Mouse (Mus musculus) heart, embryonic 12.5 days (tissue): ENCODE measurements around the gene Wtip. TPM values are rescaled to one million over a fixed set of nuclear protein-coding genes. Genes with fewer than 3 reads are reported as not detected.
"Not testable (repeated sequence)": the region's sequence is repeated elsewhere in the genome, so short reads cannot be mapped to it uniquely, and the experiment has no call there.

Source experiments
- ATAC-seq: fragments of 200-750 bp; cut with Nextera tagmentation; 2 replicates; pipeline ENCODE4 v1.8.0; 2017; ENCODE audit warnings: moderate TSS enrichment, moderate library complexity; ENCODE audit not compliant: insufficient number of reproducible peaks, low FRiP score
- H3K27ac ChIP-seq: fragments of 300-500 bp; sonication (generic); 2 replicates; pipeline ENCODE4 v1.5.1; 2016; ENCODE audit warnings: mild to moderate bottlenecking, moderate library complexity; ENCODE audit not compliant: poor library complexity, severe bottlenecking
- H3K27me3 ChIP-seq: fragments of 300-500 bp; sonication (generic); replicated peaks from 2 replicates; pipeline ENCODE4 v1.6.1; 2016; ENCODE audit warnings: mild to moderate bottlenecking, moderate library complexity
- H3K36me3 ChIP-seq: fragments of 300-500 bp; sonication (generic); 2 replicates; pipeline ENCODE4 v1.6.1; 2016; ENCODE audit warnings: mild to moderate bottlenecking, moderate library complexity
- H3K4me1 ChIP-seq: fragments of 300-500 bp; sonication (generic); replicated peaks from 2 replicates; pipeline ENCODE4 v1.6.1; 2016; ENCODE audit warnings: mild to moderate bottlenecking
- H3K4me2 ChIP-seq: fragments of 300-500 bp; sonication (generic); 2 replicates; pipeline ENCODE4 v1.6.1; 2016; ENCODE audit warnings: mild to moderate bottlenecking, moderate library complexity
- H3K4me3 ChIP-seq: fragments of 300-500 bp; sonication (generic); 2 replicates; pipeline ENCODE4 v1.5.1; 2016; ENCODE audit warnings: mild to moderate bottlenecking
- H3K9ac ChIP-seq: fragments of 300-500 bp; sonication (generic); 2 replicates; pipeline ENCODE4 v1.6.1; 2016; ENCODE audit warnings: mild to moderate bottlenecking, moderate library complexity
- H3K9me3 ChIP-seq: fragments of 300-500 bp; sonication (generic); replicated peaks from 2 replicates; pipeline ENCODE4 v1.6.1; 2016; ENCODE audit warnings: mild to moderate bottlenecking, moderate library complexity
- WGBS: fragments of 180-500 bp; shearing (Covaris S2); methylation state at CpG from one replicate; pipeline ENCODE4 v1.1.7; 2016; 5-methylcytosine and 5-hydroxymethylcytosine counted together
- polyA plus RNA-seq: library from polyadenylated mRNA; unstranded; fragments of >200 nt; fragmentation: Nextera tagmentation; extraction: Ambion mirVana; gene quantifications from 2 replicates; pipeline ENCODE4 v1.2.1, GENCODE M21; 2016

Wtip gene
- polyA plus RNA-seq: 4.5 and 5.9 TPM in 2 replicates

DNA sequence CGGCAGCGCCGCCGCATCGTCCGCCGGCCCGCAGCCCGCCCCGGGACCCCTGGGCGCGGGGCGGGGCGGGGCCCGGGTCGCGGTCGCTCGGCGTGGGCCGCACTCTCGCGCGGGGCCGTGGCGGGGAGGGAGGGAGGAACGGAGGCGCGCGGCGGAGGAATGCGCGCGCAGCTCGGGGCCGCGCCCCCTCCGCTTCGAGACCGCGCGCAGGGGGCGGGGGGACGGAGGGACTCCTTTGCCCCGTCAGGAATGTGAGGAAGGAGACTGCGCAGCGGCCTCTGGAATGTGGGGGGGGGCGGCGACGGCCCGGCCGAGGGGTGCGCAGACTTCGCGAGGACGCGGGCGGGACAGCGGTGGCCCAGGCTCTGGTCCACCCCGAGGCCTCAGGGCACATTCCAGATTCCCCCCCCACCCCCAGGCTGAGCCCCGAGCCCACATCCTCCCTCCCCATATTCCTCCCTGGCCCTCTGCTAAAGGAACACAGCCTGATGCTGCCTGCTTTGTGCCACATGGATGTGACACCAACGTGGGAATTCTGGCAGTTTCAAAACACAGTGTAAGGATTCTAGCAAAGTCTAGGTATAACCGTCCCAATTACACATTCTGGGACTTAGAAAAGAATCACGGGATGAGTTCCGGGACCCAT lies at the start of gene Wtip:
Gene Wtip (minus strand): TSS at position 152 of the 646 bp plus-strand sequence.
- H3K27me3 ChIP-seq: no peaks in the 10 kb centered on the region
- no peaks in the 10 kb centered on the region for H3K9me3 ChIP-seq
- H3K9ac ChIP-seq: peak within 1 kb of the TSS; percentile 97
- H3K36me3 ChIP-seq: no peaks in the 10 kb centered on the region; the same call in 1 of the 2 replicates
- WGBS: 12% methylated on average over 54 of the region's 65 CpGs
- peak within 1 kb of the TSS; percentile 74 for H3K4me2 ChIP-seq
- H3K27ac ChIP-seq: peak within 1 kb of the TSS; percentile 82
- peak; percentile 91 for ATAC-seq
- H3K4me3 ChIP-seq: peak within 1 kb of the TSS; percentile 90
- peaks cover 21% of the 10 kb centered on the region for H3K4me1 ChIP-seq

DNA sequence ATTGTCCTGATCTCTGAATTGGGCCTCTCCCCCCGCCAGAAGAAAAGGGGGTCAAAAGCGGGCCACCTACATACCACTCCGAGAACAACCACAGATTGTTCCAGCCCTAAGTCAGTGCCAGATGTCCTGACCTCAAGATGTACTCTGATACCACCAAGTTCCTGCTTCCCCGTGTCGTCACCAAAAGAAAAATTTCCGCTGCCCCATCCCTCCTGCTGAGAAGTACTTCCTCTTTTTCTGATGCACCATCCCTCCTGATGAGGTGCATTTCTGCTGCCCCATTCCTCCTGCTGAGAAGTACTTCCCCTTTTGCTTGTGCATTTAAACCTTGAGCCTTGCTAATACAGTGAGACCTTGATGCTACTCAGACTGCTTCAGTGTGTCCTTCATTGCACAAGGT lies 43.2 kb upstream of the Wtip start:
- H3K27ac ChIP-seq, H3K9me3 ChIP-seq, H3K4me3 ChIP-seq, H3K9ac ChIP-seq, H3K4me1 ChIP-seq, H3K4me2 ChIP-seq, H3K36me3 ChIP-seq, ATAC-seq, H3K27me3 ChIP-seq: not testable (repeated sequence)
- 77% methylated on average over 6 of the region's 6 CpGs for WGBS

DNA sequence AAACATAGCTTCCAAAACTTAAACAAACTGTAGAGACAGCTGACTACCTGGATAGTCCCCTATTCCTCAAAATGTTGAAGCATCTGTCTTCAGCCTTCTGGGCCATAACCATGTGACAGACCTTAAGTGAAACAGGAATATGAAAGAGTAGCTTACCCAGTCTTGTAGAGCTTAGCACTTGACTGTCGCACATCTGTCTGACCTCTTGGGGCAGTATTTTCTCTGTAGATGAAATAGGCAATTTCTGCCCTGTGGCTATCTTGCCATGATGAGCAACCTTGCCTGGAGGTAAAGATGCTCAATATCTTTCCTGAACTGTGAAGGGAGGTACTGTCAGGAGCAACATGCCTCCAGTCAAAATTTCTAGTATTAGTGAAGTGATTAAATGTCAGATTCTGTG lies 39.2 kb upstream of the Wtip start:
- no peaks in the 10 kb centered on the region; the same call in 1 of the 2 replicates for H3K9me3 ChIP-seq
- no peaks in the 10 kb centered on the region for H3K27me3 ChIP-seq
- peaks cover 2% of the 10 kb centered on the region; the same call in 1 of the 2 replicates for H3K4me1 ChIP-seq
- no peak overlapping the region for H3K27ac ChIP-seq
- no peak overlapping the region for H3K4me2 ChIP-seq
- ATAC-seq: no peak
- H3K4me3 ChIP-seq: no peak overlapping the region
- no peak overlapping the region for H3K9ac ChIP-seq
- H3K36me3 ChIP-seq: no peaks in the 10 kb centered on the region
- WGBS: 74% methylated on average over 1 of the region's 1 CpGs

DNA sequence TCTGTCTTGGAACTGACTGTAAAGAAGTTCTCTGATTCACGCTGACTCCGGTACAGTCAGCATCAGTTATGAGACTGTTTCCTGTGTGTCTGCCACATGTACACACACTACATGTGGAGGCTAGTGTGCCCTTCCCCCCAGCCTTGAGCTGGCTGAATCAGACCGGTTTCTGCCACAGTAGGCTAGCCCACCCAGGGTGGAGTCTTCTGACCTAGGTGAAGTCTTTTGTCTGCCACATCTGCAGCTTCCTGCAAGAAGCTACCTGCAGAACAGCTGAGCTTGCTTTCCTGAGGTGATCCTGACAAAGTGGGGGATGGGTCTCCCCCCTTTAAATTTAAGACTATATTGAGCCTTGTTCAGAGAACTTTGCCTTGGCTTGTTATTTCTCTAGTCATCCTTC lies 36.4 kb upstream of the Wtip start, which contains the start of gene Uba2:
Gene Uba2 (minus strand): TSS at position 146 of the 400 bp plus-strand sequence.
- peaks cover 10% of the 10 kb centered on the region for H3K36me3 ChIP-seq
- no peaks in the 10 kb centered on the region for H3K9me3 ChIP-seq
- ATAC-seq: no peak
- peak within 1 kb of the TSS; percentile 87 for H3K9ac ChIP-seq
- peak within 1 kb of the TSS; percentile 85 for H3K4me2 ChIP-seq
- 76% methylated on average over 3 of the region's 3 CpGs for WGBS
- peaks cover 10% of the 10 kb centered on the region for H3K4me1 ChIP-seq
- H3K27ac ChIP-seq: peak within 1 kb of the TSS; percentile 74
- H3K4me3 ChIP-seq: peak within 1 kb of the TSS; percentile 72
- no peaks in the 10 kb centered on the region for H3K27me3 ChIP-seq

DNA sequence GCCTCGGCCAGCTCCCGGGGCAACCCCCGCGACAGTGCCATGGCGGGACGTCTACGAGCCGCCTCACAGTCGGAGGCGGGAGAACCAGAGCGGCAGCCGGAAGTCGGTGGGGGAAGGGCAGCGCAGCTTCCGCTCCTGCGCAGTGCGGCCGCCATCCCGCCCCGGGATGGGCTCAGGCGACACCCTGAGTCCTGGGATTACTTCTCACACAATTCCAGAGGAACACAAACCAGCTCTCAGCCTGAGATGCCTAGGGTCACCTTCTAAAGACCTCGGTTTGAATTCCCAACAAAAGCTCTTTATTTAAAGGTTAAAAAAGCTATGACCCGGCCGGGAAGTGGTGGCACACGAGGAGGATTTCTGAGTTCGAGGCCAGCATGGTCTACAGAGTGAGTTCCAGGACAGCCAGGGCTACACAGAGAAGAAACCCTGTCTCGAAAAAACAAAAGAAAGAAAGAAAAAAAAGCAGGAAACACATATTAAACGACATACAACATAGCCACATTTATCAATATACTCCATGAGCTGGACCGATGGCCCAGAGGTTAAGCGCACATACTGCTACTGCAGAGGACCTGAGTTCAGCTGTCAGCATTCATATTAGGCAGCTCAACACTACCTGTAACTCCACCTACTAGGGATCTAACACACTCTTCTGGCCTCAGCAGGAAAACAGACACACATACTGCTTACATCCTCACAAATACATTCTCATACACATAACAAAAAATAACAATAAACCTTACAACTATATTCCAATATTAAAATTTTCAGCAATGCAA lies 35.6 kb upstream of the Wtip start:
- 10% methylated on average over 30 of the region's 30 CpGs for whole genome bisulfite sequencing

DNA sequence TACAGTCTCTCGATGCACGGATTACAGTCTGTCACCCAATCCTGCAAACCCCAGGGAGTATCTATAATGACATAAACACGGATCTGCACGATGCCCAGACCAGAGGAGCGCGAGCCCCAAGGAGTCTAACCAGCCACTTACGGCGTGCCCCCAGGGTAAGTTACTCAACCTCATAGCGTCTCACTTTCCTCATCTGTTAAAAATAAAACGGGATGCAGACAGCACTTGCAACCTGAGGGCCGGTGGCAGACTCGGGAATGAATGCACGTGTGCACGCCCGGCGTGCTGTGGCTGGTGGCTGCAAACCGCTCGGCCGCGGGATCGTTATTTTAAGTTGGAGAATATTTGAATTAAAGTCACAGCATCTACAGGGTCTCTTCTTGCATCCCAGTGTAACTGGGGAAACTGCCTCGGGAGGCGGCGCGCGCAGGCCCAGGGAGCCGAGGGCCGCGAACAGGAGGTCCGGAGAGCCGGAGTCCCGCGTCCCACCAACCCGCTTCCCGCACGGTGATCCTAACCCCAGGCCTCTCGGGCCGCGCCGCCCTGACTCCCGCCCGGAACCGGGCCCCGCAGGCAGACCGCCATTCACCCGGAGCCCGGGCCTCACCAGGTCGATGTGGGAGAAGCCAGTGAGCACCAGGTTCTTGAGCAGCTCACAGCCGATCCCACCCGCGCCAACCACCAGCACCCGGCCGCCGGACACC lies 34.9 kb upstream of the Wtip start:
- Histone ChIP-seq H3K9me3 (no peaks in the 10 kb centered on the region), H3K27ac (peak overlapping the region; percentile 74), H3K36me3 (peaks cover 23% of the 10 kb centered on the region), H3K27me3 (no peaks in the 10 kb centered on the region), H3K9ac (peak overlapping the region; percentile 87), H3K4me2 (peak overlapping the region; percentile 85), H3K4me3 (peak overlapping the region; percentile 72), H3K4me1 (peaks cover 10% of the 10 kb centered on the region)
- WGBS: under 1% methylated on average over 54 of the region's 54 CpGs
- peak; percentile 79 for ATAC-seq

More for the DNA sequence above, 35.6 kb upstream of the Wtip start:
- peak overlapping the region; percentile 72 for H3K4me3 ChIP-seq
- no peaks in the 10 kb centered on the region for H3K27me3 ChIP-seq
- H3K4me1 ChIP-seq: peaks cover 10% of the 10 kb centered on the region
- peak overlapping the region; percentile 74 for H3K27ac ChIP-seq
- peaks cover 16% of the 10 kb centered on the region for H3K36me3 ChIP-seq
- H3K4me2 ChIP-seq: peak overlapping the region; percentile 85
- peak overlapping the region; percentile 87 for H3K9ac ChIP-seq
- H3K9me3 ChIP-seq: no peaks in the 10 kb centered on the region
- ATAC-seq: peak; percentile 95

DNA sequence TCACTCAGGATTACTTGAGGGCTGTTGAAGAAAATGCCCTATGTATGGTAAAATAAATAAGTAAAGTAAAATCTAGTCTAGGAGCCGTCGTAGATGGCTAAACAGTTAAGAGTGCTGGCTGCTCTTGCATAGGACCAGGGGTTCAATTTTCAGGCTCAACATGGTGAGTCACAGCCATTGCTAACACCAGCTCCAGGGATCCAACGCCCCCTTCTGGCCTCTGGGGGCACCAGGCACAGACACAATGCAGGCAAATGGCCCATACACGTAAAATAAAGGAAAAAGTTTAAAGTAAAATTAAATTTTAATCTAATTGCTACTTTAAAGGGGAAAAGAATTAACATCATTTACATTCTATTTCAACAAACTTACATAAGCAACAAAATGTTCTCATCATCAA lies 33.8 kb upstream of the Wtip start:
- WGBS: 53% methylated on average over 4 of the region's 4 CpGs
- Histone ChIP-seq H3K27ac (no peak overlapping the region), H3K4me2 (peak overlapping the region; percentile 33; the same call in 1 of the 2 replicates), H3K27me3 (no peaks in the 10 kb centered on the region), H3K9ac (no peak overlapping the region), H3K4me1 (peaks cover 10% of the 10 kb centered on the region), H3K9me3 (no peaks in the 10 kb centered on the region), H3K4me3 (peak overlapping the region; percentile 16; the same call in 1 of the 2 replicates), H3K36me3 (peaks cover 34% of the 10 kb centered on the region)
- no peak for ATAC-seq

DNA sequence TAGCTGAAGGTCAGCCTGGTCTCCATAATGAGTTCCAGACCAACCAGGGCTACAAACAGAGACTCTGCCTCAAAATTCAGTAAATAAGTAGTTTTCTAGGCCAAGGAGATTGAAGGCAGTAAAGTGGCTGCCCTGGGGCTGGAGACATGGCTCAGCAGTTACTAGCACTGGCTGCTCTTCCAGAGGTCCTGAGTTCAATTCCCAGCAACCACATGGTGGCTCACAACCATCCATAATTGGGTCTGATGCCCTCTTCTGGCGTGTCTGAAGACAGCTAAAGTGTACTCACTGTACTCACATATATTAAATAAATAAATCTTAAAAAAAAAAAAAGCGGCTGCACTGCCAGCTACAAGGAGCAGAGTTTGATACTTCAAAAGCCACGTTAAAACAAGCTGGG lies 32.9 kb upstream of the Wtip start:
- Histone ChIP-seq H3K9me3 (no peaks in the 10 kb centered on the region), H3K36me3 (peaks cover 42% of the 10 kb centered on the region), H3K4me1 (peaks cover 10% of the 10 kb centered on the region), H3K9ac (no peak overlapping the region), H3K4me2 (no peak overlapping the region), H3K27me3 (no peaks in the 10 kb centered on the region), H3K27ac (no peak overlapping the region), H3K4me3 (no peak overlapping the region)
- 85% methylated on average over 3 of the region's 3 CpGs for WGBS
- ATAC-seq: no peak

DNA sequence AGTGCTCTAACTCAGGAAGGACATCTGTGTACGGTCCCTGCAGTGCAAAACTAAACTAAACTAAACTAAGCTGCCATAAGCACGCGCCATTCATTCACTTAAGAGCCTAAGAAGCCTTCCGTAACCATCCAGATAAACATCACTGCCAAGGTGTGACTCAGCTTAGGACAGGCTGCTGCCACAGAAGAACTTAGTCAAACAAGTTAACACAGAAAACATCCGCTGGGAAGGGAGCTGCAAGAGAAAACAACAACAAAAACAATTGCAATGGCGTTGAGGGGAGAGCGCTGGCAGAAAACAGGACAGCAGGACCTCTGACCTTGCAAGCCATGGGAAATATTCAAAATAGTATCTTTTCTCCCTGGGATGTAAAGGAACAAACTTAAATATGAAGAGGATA lies 31.6 kb upstream of the Wtip start:
- Histone ChIP-seq H3K27me3 (no peaks in the 10 kb centered on the region), H3K4me3 (no peak overlapping the region), H3K4me1 (peaks cover 10% of the 10 kb centered on the region), H3K9ac (no peak overlapping the region), H3K36me3 (peaks cover 54% of the 10 kb centered on the region), H3K27ac (no peak overlapping the region), H3K9me3 (no peaks in the 10 kb centered on the region), H3K4me2 (no peak overlapping the region)
- 91% methylated on average over 7 of the region's 7 CpGs for WGBS
- ATAC-seq: no peak

DNA sequence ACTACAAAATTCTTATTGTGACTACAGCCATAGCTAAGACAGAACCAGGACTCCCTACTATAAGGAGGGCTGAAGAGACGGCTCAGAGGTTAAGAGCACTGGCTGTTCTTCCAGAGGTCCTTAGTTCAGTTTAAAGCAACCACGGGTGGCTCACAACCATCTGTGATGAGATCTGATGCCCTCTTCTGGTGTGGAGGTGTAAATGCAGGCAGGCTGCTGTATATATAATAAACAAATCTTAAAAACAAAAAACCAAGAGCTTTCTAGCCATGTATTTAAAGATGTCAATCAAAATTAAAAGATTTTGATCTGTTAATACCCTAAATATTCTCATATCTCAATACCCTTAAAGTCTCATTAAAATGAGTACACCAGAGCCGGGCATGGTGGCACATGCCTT lies 26.1 kb upstream of the Wtip start:
- H3K9ac ChIP-seq: no peak overlapping the region
- no peak overlapping the region for H3K27ac ChIP-seq
- WGBS: 87% methylated on average over 3 of the region's 3 CpGs
- H3K4me1 ChIP-seq: no peaks in the 10 kb centered on the region
- ATAC-seq: no peak
- no peak overlapping the region for H3K4me3 ChIP-seq
- peaks cover 93% of the 10 kb centered on the region for H3K36me3 ChIP-seq
- no peak overlapping the region for H3K4me2 ChIP-seq
- H3K27me3 ChIP-seq: no peaks in the 10 kb centered on the region
- no peaks in the 10 kb centered on the region for H3K9me3 ChIP-seq

DNA sequence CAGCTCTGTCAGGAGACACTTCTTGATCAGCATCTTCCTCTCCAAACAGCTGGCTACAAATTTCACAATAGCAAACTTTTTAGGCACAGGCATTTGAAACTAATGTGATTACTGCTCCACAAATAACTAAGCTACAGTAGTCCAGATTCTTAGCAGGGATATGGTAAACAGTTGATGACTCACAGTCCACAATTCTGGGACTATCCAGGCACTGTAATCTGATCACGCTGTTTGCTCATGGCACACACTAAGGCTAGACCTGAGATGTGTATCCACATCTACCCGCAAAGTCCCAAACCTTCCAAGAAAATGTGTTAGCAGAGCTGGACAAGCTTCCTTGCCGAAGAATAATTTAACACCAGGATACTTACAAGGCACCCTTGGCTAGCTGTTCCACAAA lies 24.9 kb upstream of the Wtip start:
- Histone ChIP-seq H3K36me3 (peaks cover 93% of the 10 kb centered on the region), H3K27me3 (no peaks in the 10 kb centered on the region), H3K27ac (no peak overlapping the region), H3K9ac (no peak overlapping the region), H3K4me1 (no peaks in the 10 kb centered on the region), H3K4me3 (no peak overlapping the region), H3K9me3 (no peaks in the 10 kb centered on the region), H3K4me2 (no peak overlapping the region)
- WGBS: 97% methylated on average over 3 of the region's 3 CpGs
- no peak for ATAC-seq
